Mouse (Mus musculus): ENCODE results near the gene Gpr153. TPM values are rescaled to one million over a fixed set of nuclear protein-coding genes. Genes with fewer than 3 reads are reported as not detected.
A peak's percentile ranks its signal among the peaks of the same experiment; 100 is the strongest.

The Gpr153 gene
- polyA plus RNA-seq, 2 experiments, result 33.0 to 56.5 TPM

DNA sequence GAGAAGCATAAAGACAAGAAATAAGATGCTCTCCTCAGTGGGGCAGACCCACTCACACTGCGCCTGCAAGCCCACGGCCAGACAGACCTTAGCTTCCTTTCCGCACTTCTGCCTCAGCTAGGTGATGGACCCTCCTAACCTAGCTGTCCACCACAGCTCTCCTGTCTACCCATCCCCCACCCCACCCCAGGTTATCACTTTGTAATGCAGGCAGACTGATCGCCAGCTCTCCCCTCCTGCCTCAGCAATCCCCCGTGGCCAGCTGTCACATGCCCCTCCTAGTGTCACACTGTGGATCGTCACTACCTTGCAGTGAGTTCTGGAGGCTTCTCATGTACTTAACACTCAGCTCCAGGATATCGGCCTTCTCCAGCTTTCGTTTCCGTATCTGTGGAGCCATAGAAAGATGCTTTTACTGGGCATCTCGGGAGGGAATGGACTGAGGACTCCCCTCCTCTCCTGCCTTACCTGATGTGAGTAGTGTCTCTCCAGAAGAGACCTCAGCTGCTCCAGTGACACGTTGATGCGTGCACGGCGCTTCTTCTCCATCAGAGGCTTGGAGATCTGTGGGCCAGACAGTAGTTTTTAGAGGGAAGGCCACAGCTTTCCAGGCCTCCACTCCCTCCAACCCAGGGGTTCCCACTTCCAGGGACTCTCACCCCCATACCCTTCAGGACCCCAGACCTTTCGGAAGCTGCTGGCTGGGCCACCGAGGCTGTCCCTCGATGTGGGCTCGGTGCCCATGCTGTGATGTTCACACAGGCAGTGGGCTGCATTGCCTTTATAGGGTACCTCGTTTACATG lies 13.5 kb downstream of the Gpr153 start:
- H3K9me3 ChIP-seq (ENCODE audit: control insufficient read depth, low read length), result no peaks in the 10 kb centered on the region
- TF ChIP-seq POLR2A (IDR thresholded peaks at IDR 0.05; ENCODE audit: borderline replicate concordance, extremely low read depth, insufficient read depth, insufficient read length), result no peak
- peaks cover 12% of the 10 kb centered on the region for H3K4me1 ChIP-seq (ENCODE audit: control insufficient read depth, insufficient read depth, low read length)
- no peak overlapping the region for H3K27ac ChIP-seq (replicated peaks; ENCODE audit: low read depth, low read length)
- H3K27me3 ChIP-seq (ENCODE audit: control insufficient read depth, insufficient read depth, low read length), result peaks cover 92% of the 10 kb centered on the region
- no peak overlapping the region for H3K4me3 ChIP-seq (replicated peaks; ENCODE audit: low read length)
- H3K4me2 ChIP-seq (replicated peaks; ENCODE audit: low read depth, low read length, severe bottlenecking), result no peak overlapping the region
- no peak overlapping the region for H3K9ac ChIP-seq (ENCODE audit: low read depth, low read length, severe bottlenecking)
- ATAC-seq (ENCODE audit: low FRiP score, low read depth), result no peak
- DNase-seq (ENCODE audit: low spot score), result no peak
- H3K36me3 ChIP-seq (ENCODE audit: control insufficient read depth, insufficient read depth, low read length), result no peaks in the 10 kb centered on the region
- 17% methylated on average over 19 of the region's 19 CpGs for WGBS

GRCm38 (mm10) chr4:152288398-152288945 lies 14.4 kb downstream of the Gpr153 start:
- Histone ChIP-seq H3K4me2 (replicated peaks; ENCODE audit: low read depth, low read length, severe bottlenecking) (no peak overlapping the region), H3K4me3 (replicated peaks; ENCODE audit: low read length) (no peak overlapping the region), H3K36me3 (ENCODE audit: control insufficient read depth, insufficient read depth, low read length) (no peaks in the 10 kb centered on the region), H3K4me1 (ENCODE audit: control insufficient read depth, insufficient read depth, low read length) (peaks cover 4% of the 10 kb centered on the region), H3K27me3 (ENCODE audit: control insufficient read depth, insufficient read depth, low read length) (peaks cover 92% of the 10 kb centered on the region), H3K27ac (replicated peaks; ENCODE audit: low read depth, low read length) (no peak overlapping the region), H3K9ac (ENCODE audit: low read depth, low read length, severe bottlenecking) (no peak overlapping the region), H3K9me3 (ENCODE audit: control insufficient read depth, low read length) (no peaks in the 10 kb centered on the region)
- ATAC-seq (ENCODE audit: low FRiP score, low read depth) (no peak), DNase-seq (ENCODE audit: low spot score) (no peak)
- WGBS, result 55% methylated on average over 18 of the region's 18 CpGs
- no peak for TF ChIP-seq POLR2A (IDR thresholded peaks at IDR 0.05; ENCODE audit: borderline replicate concordance, extremely low read depth, insufficient read depth, insufficient read length)

DNA sequence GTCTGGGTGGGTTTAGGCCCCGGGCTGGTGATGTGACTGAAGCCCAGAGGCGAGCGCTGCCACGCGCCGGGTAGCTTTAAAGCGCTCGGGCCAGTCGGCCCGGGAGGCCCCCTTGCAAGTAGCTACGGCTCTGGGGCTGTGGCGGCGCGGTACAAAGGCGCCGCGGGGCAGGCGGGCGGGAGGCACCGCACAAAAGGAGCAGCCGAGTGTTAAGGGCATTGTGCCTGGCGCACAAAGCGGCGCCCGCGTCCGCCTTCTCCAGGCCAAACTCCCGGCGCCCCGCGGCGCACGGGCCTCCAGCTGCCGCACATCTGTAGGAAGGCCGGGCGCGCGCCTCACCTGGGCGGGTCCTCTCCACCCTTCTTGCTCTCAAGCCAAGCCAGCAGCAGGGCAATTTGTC lies 16.4 kb downstream of the Gpr153 start:
- under 1% methylated on average over 25 of the region's 39 CpGs for WGBS

DNA sequence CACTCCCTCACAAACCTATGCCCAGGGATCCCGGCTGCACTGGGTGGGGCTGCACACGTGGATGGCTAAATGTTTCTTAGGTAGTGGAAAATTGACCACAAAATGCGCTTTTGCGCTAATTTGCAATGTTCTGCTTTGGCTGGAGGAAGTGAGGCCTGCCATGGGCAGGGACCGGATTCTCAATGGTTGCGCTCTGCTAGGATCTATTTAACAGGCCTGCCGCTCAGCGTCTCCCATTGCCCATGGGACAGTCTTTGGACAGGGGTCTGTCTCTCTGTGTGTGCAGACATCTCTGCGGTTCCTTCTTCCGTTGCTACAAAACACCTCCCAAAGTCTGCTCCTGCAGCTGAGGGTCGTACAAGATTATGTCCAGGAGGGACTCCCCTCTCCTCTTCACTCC lies 17.0 kb downstream of the Gpr153 start:
- DNase-seq (ENCODE audit: low spot score) (no peak), ATAC-seq (ENCODE audit: low FRiP score, low read depth) (no peak)
- TF ChIP-seq POLR2A (IDR thresholded peaks at IDR 0.05; ENCODE audit: borderline replicate concordance, extremely low read depth, insufficient read depth, insufficient read length), result no peak
- 19% methylated on average over 11 of the region's 11 CpGs for WGBS
- Histone ChIP-seq H3K9me3 (ENCODE audit: control insufficient read depth, low read length) (no peaks in the 10 kb centered on the region), H3K36me3 (ENCODE audit: control insufficient read depth, insufficient read depth, low read length) (no peaks in the 10 kb centered on the region), H3K4me1 (ENCODE audit: control insufficient read depth, insufficient read depth, low read length) (peaks cover 2% of the 10 kb centered on the region), H3K9ac (ENCODE audit: low read depth, low read length, severe bottlenecking) (no peak overlapping the region), H3K27ac (replicated peaks; ENCODE audit: low read depth, low read length) (no peak overlapping the region), H3K4me2 (replicated peaks; ENCODE audit: low read depth, low read length, severe bottlenecking) (no peak overlapping the region), H3K4me3 (replicated peaks; ENCODE audit: low read length) (peak overlapping the region; percentile 24), H3K27me3 (ENCODE audit: control insufficient read depth, insufficient read depth, low read length) (peaks cover 70% of the 10 kb centered on the region)

More for the DNA sequence above, 16.4 kb downstream of the Gpr153 start:
- no peak for DNase-seq (ENCODE audit: low spot score)
- Histone ChIP-seq H3K27me3 (ENCODE audit: control insufficient read depth, insufficient read depth, low read length) (peaks cover 76% of the 10 kb centered on the region), H3K27ac (replicated peaks; ENCODE audit: low read depth, low read length) (no peak overlapping the region), H3K9me3 (ENCODE audit: control insufficient read depth, low read length) (no peaks in the 10 kb centered on the region), H3K36me3 (ENCODE audit: control insufficient read depth, insufficient read depth, low read length) (no peaks in the 10 kb centered on the region), H3K4me1 (ENCODE audit: control insufficient read depth, insufficient read depth, low read length) (peaks cover 2% of the 10 kb centered on the region), H3K9ac (ENCODE audit: low read depth, low read length, severe bottlenecking) (no peak overlapping the region), H3K4me3 (replicated peaks; ENCODE audit: low read length) (peak overlapping the region; percentile 24), H3K4me2 (replicated peaks; ENCODE audit: low read depth, low read length, severe bottlenecking) (peak overlapping the region; percentile 50)
- no peak for TF ChIP-seq POLR2A (IDR thresholded peaks at IDR 0.05; ENCODE audit: borderline replicate concordance, extremely low read depth, insufficient read depth, insufficient read length)
- ATAC-seq (ENCODE audit: low FRiP score, low read depth), result no peak

DNA sequence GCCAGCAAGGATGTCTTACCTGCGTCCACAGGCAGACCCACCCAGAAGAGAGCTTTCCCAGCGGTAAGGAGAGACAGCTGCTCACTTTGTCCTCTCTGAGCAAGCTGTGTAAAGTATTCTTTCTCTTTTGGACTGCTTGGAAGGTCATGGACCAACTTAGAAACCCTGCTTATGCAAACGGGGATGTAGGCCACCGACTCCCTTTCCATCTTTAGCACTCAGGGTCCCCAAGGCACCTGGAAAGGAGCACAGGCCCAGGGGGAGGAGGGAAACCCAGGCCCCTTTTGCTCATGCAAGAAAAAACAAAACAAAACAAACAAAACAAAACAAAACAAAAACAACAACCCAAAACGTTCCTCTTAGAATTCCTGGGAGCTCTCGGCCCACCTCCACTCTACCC lies 17.5 kb downstream of the Gpr153 start, which contains the start of gene Hes3:
Gene Hes3, minus strand, starts transcription at position 101 of the 400 bp plus-strand sequence.
- WGBS, result 27% methylated on average over 6 of the region's 6 CpGs
- TF ChIP-seq POLR2A (IDR thresholded peaks at IDR 0.05; ENCODE audit: borderline replicate concordance, extremely low read depth, insufficient read depth, insufficient read length), result no peak
- no peak within 1 kb of the TSS for H3K9ac ChIP-seq (ENCODE audit: low read depth, low read length, severe bottlenecking)
- H3K4me2 ChIP-seq (replicated peaks; ENCODE audit: low read depth, low read length, severe bottlenecking), result peak within 1 kb of the TSS; percentile 50
- ATAC-seq (ENCODE audit: low FRiP score, low read depth) (no peak), DNase-seq (ENCODE audit: low spot score) (no peak)
- H3K36me3 ChIP-seq (ENCODE audit: control insufficient read depth, insufficient read depth, low read length), result no peaks in the 10 kb centered on the region
- H3K9me3 ChIP-seq (ENCODE audit: control insufficient read depth, low read length), result no peaks in the 10 kb centered on the region
- peaks cover 64% of the 10 kb centered on the region for H3K27me3 ChIP-seq (ENCODE audit: control insufficient read depth, insufficient read depth, low read length)
- peak within 1 kb of the TSS; percentile 24 for H3K4me3 ChIP-seq (replicated peaks; ENCODE audit: low read length)
- peaks cover 2% of the 10 kb centered on the region for H3K4me1 ChIP-seq (ENCODE audit: control insufficient read depth, insufficient read depth, low read length)
- no peak within 1 kb of the TSS for H3K27ac ChIP-seq (replicated peaks; ENCODE audit: low read depth, low read length)
